ENCODE assay signal across 28 mouse cellular contexts in genomic region chr19:55865049-55865448, GRCm38 (mm10).
DNase-seq lines count a peak whose midpoint lies in the region; ATAC-seq and TF ChIP-seq lines count a peak whose summit lies in the region.
"Had no signal": no experiment of that assay in that cellular context is flagged by ENCODE, and none has a peak within 500 bp of the region (broad histone marks: within the 10 kb centered on the region; RNA-seq: fewer than 3 reads in every experiment).

No protein-coding gene starts in this region.

- H3K36me3 ChIP-seq in heart, embryonic 13.5 days: peaks cover 20% of the 10 kb centered on the region
- H3K36me3 ChIP-seq in intestine, embryonic 16.5 days (ENCODE audit: control insufficient read depth, insufficient read depth, low read length): no peaks in the 10 kb centered on the region
- no peaks in the 10 kb centered on the region; the same call in 1 of the 2 replicates for H3K36me3 ChIP-seq in liver, embryonic 15.5 days (replicated peaks)
- no peaks in the 10 kb centered on the region for H3K36me3 ChIP-seq in stomach, postnatal 0 days (ENCODE audit: control insufficient read depth, insufficient read depth, low read length)
- H3K36me3 ChIP-seq: neural tube, embryonic 12.5 days had no signal

- H3K9me3 ChIP-seq in heart, embryonic 13.5 days: no peaks in the 10 kb centered on the region
- no peaks in the 10 kb centered on the region for H3K9me3 ChIP-seq in intestine, embryonic 16.5 days (ENCODE audit: control insufficient read depth, low read length)
- no peaks in the 10 kb centered on the region for H3K9me3 ChIP-seq in liver, embryonic 15.5 days (replicated peaks)
- no peaks in the 10 kb centered on the region for H3K9me3 ChIP-seq in stomach, postnatal 0 days (ENCODE audit: control insufficient read depth, low read length)
- H3K9me3 ChIP-seq: forebrain, embryonic 12.5 days; neural tube, embryonic 12.5 days had no signal

- no peak for TF ChIP-seq EP300 in stomach, postnatal 0 days (optimal IDR thresholded peaks at IDR 0.05)

- H3K27ac ChIP-seq in heart, embryonic 13.5 days (replicated peaks): 0 out of 2 replicates have a peak overlapping the region, but pooled peaks have one; percentile 48
- peak overlapping the region; percentile 81 for H3K27ac ChIP-seq in intestine, embryonic 16.5 days (ENCODE audit: low read length)
- peak overlapping the region; percentile 89 for H3K27ac ChIP-seq in liver, embryonic 15.5 days (replicated peaks)
- H3K27ac ChIP-seq in stomach, postnatal 0 days (replicated peaks): peak overlapping the region; percentile 45; the same call in 1 of the 2 replicates
- H3K27ac ChIP-seq: forebrain, embryonic 12.5 days; hindbrain, embryonic 14.5 days; neural tube, embryonic 12.5 days had no signal

- H3K27me3 ChIP-seq in heart, embryonic 13.5 days (replicated peaks): no peaks in the 10 kb centered on the region
- no peaks in the 10 kb centered on the region for H3K27me3 ChIP-seq in intestine, embryonic 16.5 days (replicated peaks; ENCODE audit: control insufficient read depth, insufficient read depth, low read length)
- H3K27me3 ChIP-seq in liver, embryonic 15.5 days: no peaks in the 10 kb centered on the region
- H3K27me3 ChIP-seq in stomach, postnatal 0 days (ENCODE audit: control insufficient read depth, insufficient read depth, low read length): no peaks in the 10 kb centered on the region
- H3K27me3 ChIP-seq: forebrain, embryonic 12.5 days; neural tube, embryonic 12.5 days had no signal

- no peak for TF ChIP-seq CTCF in stomach, postnatal 0 days (IDR thresholded peaks at IDR 0.05; ENCODE audit: low read depth)

- H3K4me3 ChIP-seq in heart, embryonic 13.5 days: no peak overlapping the region
- H3K4me3 ChIP-seq in intestine, embryonic 16.5 days (ENCODE audit: low read length): no peak overlapping the region
- no peak overlapping the region for H3K4me3 ChIP-seq in liver, embryonic 15.5 days (replicated peaks)
- H3K4me3 ChIP-seq in stomach, postnatal 0 days (ENCODE audit: low read depth, low read length): no peak overlapping the region
- H3K4me3 ChIP-seq: forebrain, embryonic 12.5 days; myocyte; neural tube, embryonic 12.5 days had no signal

- no peak overlapping the region for H3K9ac ChIP-seq in heart, embryonic 13.5 days
- no peak overlapping the region for H3K9ac ChIP-seq in intestine, embryonic 16.5 days (ENCODE audit: low read depth, low read length)
- H3K9ac ChIP-seq in liver, embryonic 15.5 days: no peak overlapping the region
- H3K9ac ChIP-seq in stomach, postnatal 0 days (ENCODE audit: low read length): no peak overlapping the region
- H3K9ac ChIP-seq: forebrain, embryonic 12.5 days; hindbrain, embryonic 14.5 days; lung, embryonic 14.5 days; neural tube, embryonic 12.5 days had no signal

- ATAC-seq in heart, embryonic 13.5 days (ENCODE audit: extremely low read depth, insufficient number of reproducible peaks, low FRiP score, low TSS enrichment): no peak
- no peak for ATAC-seq in intestine, embryonic 16.5 days
- ATAC-seq in liver, embryonic 15.5 days (ENCODE audit: insufficient read depth): no peak
- ATAC-seq in stomach, postnatal 0 days (ENCODE audit: low FRiP score, low TSS enrichment): no peak
- ATAC-seq: activated CD4-positive, CD25-positive, alpha-beta regulatory T cell, adult 4 months had no signal

- no peak overlapping the region for H3K4me2 ChIP-seq in heart, embryonic 13.5 days
- H3K4me2 ChIP-seq in intestine, embryonic 16.5 days (ENCODE audit: low read depth, low read length): no peak overlapping the region
- H3K4me2 ChIP-seq in liver, embryonic 15.5 days: no peak overlapping the region
- no peak overlapping the region for H3K4me2 ChIP-seq in stomach, postnatal 0 days (replicated peaks; ENCODE audit: low read depth)
- H3K4me2 ChIP-seq: forebrain, embryonic 12.5 days; hindbrain, embryonic 14.5 days; lung, embryonic 14.5 days; midbrain, embryonic 11.5 days; neural tube, embryonic 12.5 days had no signal

- H3K4me1 ChIP-seq in heart, embryonic 13.5 days: peaks cover 61% of the 10 kb centered on the region
- peaks cover 62% of the 10 kb centered on the region for H3K4me1 ChIP-seq in intestine, embryonic 16.5 days (ENCODE audit: control insufficient read depth, insufficient read depth, low read length)
- H3K4me1 ChIP-seq in liver, embryonic 15.5 days (replicated peaks): peaks cover 92% of the 10 kb centered on the region
- H3K4me1 ChIP-seq in stomach, postnatal 0 days (replicated peaks; ENCODE audit: control insufficient read depth, insufficient read depth): peaks cover 7% of the 10 kb centered on the region; the same call in 1 of the 2 replicates
- H3K4me1 ChIP-seq: neural tube, embryonic 12.5 days had no signal

- no peak for DNase-seq in heart, adult 8-10 months (ENCODE audit: low spot score)
- DNase-seq in stomach, postnatal 0 days (ENCODE audit: low spot score): no peak
- no peak for DNase-seq in yolk sac, embryonic 10.5 days (ENCODE audit: low spot score)
- DNase-seq in thymus, postnatal 10 days (ENCODE audit: low spot score in 2 of 2): no peak
- DNase-seq: adrenal gland, adult 2 months; adrenal gland, postnatal 36 days; B cell, adult 2 months; cerebellum, adult 18-20 months; cerebellum, postnatal 14 days; gastrocnemius, postnatal 14 days; heart, adult 11 months; kidney, adult 2 months; kidney, postnatal 10 days; layer of hippocampus, postnatal 36 days; left cerebral cortex, postnatal 4 days; lung, postnatal 36 days; right cerebral cortex, postnatal 4 days; thymus, postnatal 25 days had no signal

- WGBS in heart, embryonic 13.5 days: 84% methylated on average over 2 of the region's 2 CpGs
- WGBS in intestine, embryonic 16.5 days: 83% methylated on average over 2 of the region's 2 CpGs
- 57% methylated on average over 2 of the region's 2 CpGs for WGBS in liver, embryonic 15.5 days (ENCODE audit: insufficient replicate concordance)
- 95% methylated on average over 2 of the region's 2 CpGs for WGBS in stomach, postnatal 0 days
